Mouse (Mus musculus) heart, embryonic 12.5 days (tissue): ENCODE data around the gene Fndc8. TPM values are rescaled to one million over a fixed set of nuclear protein-coding genes. Genes with fewer than 3 reads are reported as not detected.

Experiments used
- ATAC-seq: fragments of 200-750 bp; cut with Nextera tagmentation; 2 replicates; pipeline ENCODE4 v1.8.0; 2017; ENCODE audit warnings: moderate TSS enrichment, moderate library complexity; ENCODE audit not compliant: insufficient number of reproducible peaks, low FRiP score
- H3K27ac ChIP-seq: fragments of 300-500 bp; sonication (generic); 2 replicates; pipeline ENCODE4 v1.5.1; 2016; ENCODE audit warnings: mild to moderate bottlenecking, moderate library complexity; ENCODE audit not compliant: poor library complexity, severe bottlenecking
- H3K27me3 ChIP-seq: fragments of 300-500 bp; sonication (generic); replicated peaks from 2 replicates; pipeline ENCODE4 v1.6.1; 2016; ENCODE audit warnings: mild to moderate bottlenecking, moderate library complexity
- H3K36me3 ChIP-seq: fragments of 300-500 bp; sonication (generic); 2 replicates; pipeline ENCODE4 v1.6.1; 2016; ENCODE audit warnings: mild to moderate bottlenecking, moderate library complexity
- H3K4me1 ChIP-seq: fragments of 300-500 bp; sonication (generic); replicated peaks from 2 replicates; pipeline ENCODE4 v1.6.1; 2016; ENCODE audit warnings: mild to moderate bottlenecking
- H3K4me2 ChIP-seq: fragments of 300-500 bp; sonication (generic); 2 replicates; pipeline ENCODE4 v1.6.1; 2016; ENCODE audit warnings: mild to moderate bottlenecking, moderate library complexity
- H3K4me3 ChIP-seq: fragments of 300-500 bp; sonication (generic); 2 replicates; pipeline ENCODE4 v1.5.1; 2016; ENCODE audit warnings: mild to moderate bottlenecking
- H3K9ac ChIP-seq: fragments of 300-500 bp; sonication (generic); 2 replicates; pipeline ENCODE4 v1.6.1; 2016; ENCODE audit warnings: mild to moderate bottlenecking, moderate library complexity
- H3K9me3 ChIP-seq: fragments of 300-500 bp; sonication (generic); replicated peaks from 2 replicates; pipeline ENCODE4 v1.6.1; 2016; ENCODE audit warnings: mild to moderate bottlenecking, moderate library complexity
- WGBS: fragments of 180-500 bp; shearing (Covaris S2); methylation state at CpG from one replicate; pipeline ENCODE4 v1.1.7; 2016; 5-methylcytosine and 5-hydroxymethylcytosine counted together
- polyA plus RNA-seq: library from polyadenylated mRNA; unstranded; fragments of >200 nt; fragmentation: Nextera tagmentation; extraction: Ambion mirVana; gene quantifications from 2 replicates; pipeline ENCODE4 v1.2.1, GENCODE M21; 2016

The Fndc8 gene
- polyA plus RNA-seq, 1 experiment from 2014 or later: 0.10 TPM

- Histone ChIP-seq H3K36me3 (peaks cover 53% of the 10 kb centered on the region), H3K27me3 (no peaks in the 10 kb centered on the region), H3K4me3 (no peak overlapping the region), H3K9me3 (no peaks in the 10 kb centered on the region), H3K4me1 (peaks cover 13% of the 10 kb centered on the region), H3K9ac (no peak overlapping the region), H3K4me2 (no peak overlapping the region), H3K27ac (no peak overlapping the region)
- WGBS: 64% methylated on average over 6 of the region's 6 CpGs
- ATAC-seq: no peak
These were observed 51.4 kb downstream of the Fndc8 start for GRCm38 (mm10) chr11:82943336-82943735.

- H3K36me3 ChIP-seq: peaks cover 30% of the 10 kb centered on the region
- WGBS: 16% methylated on average over 2 of the region's 2 CpGs
These were observed 53.7 kb downstream of the Fndc8 start for GRCm38 (mm10) chr11:82945636-82946035.

GRCm38 (mm10) chr11:82947457-82947856 is 55.5 kb downstream of the Fndc8 start:
- 59% methylated on average over 4 of the region's 4 CpGs for WGBS
- Histone ChIP-seq H3K4me2 (no peak overlapping the region), H3K9ac (no peak overlapping the region), H3K4me3 (no peak overlapping the region), H3K27me3 (0 out of 2 replicates have a peak, but pooled peaks cover 6% of the 10 kb centered on the region), H3K9me3 (no peaks in the 10 kb centered on the region), H3K4me1 (peaks cover 27% of the 10 kb centered on the region), H3K27ac (no peak overlapping the region), H3K36me3 (peaks cover 14% of the 10 kb centered on the region)
- no peak for ATAC-seq

More at GRCm38 (mm10) chr11:82945636-82946035, 53.7 kb downstream of the Fndc8 start:
- H3K27me3 ChIP-seq: no peaks in the 10 kb centered on the region
- H3K9me3 ChIP-seq: no peaks in the 10 kb centered on the region
- H3K4me1 ChIP-seq: peaks cover 13% of the 10 kb centered on the region
- H3K9ac ChIP-seq: no peak overlapping the region
- no peak overlapping the region for H3K27ac ChIP-seq
- no peak for ATAC-seq
- H3K4me3 ChIP-seq: no peak overlapping the region
- H3K4me2 ChIP-seq: no peak overlapping the region

GRCm38 (mm10) chr11:82949036-82949435 is 57.1 kb downstream of the Fndc8 start:
- no peak overlapping the region for H3K4me2 ChIP-seq
- peaks cover 28% of the 10 kb centered on the region for H3K4me1 ChIP-seq
- no peak for ATAC-seq
- 68% methylated on average over 9 of the region's 9 CpGs for WGBS
- H3K9ac ChIP-seq: no peak overlapping the region
- 0 out of 2 replicates have a peak, but pooled peaks cover 2% of the 10 kb centered on the region for H3K36me3 ChIP-seq
- no peaks in the 10 kb centered on the region for H3K9me3 ChIP-seq
- H3K27ac ChIP-seq: no peak overlapping the region
- H3K27me3 ChIP-seq: peaks cover 18% of the 10 kb centered on the region; the same call in 1 of the 2 replicates
- no peak overlapping the region for H3K4me3 ChIP-seq

Other genes starting within 250 kb of the Fndc8 start
- gene Cct6b, start 127.8 kb upstream of the Fndc8 start, polyA plus RNA-seq: 0.13 TPM in 1 of 2 replicates, not detected in the other
- gene Zfp830, start 127.8 kb upstream of the Fndc8 start, polyA plus RNA-seq: 31.2 and 31.8 TPM in 2 replicates
- gene Lig3, start 111.0 kb upstream of the Fndc8 start, polyA plus RNA-seq: 29.0 and 37.4 TPM in 2 replicates
- 6.7 and 6.8 TPM in 2 replicates for gene Rffl, start 20.9 kb upstream of the Fndc8 start, polyA plus RNA-seq
- 13.0 and 14.6 TPM in 2 replicates for gene Rad51d, start 1.5 kb upstream of the Fndc8 start, polyA plus RNA-seq
- gene Nle1, start 16.3 kb downstream of the Fndc8 start, polyA plus RNA-seq: 20.0 and 22.0 TPM in 2 replicates
- gene Unc45b, start 18.4 kb downstream of the Fndc8 start, polyA plus RNA-seq: 199 and 203 TPM in 2 replicates
- 2.5 and 2.7 TPM in 2 replicates for gene Slfn5, start 59.2 kb downstream of the Fndc8 start, polyA plus RNA-seq
- gene Slfn9, start 99.7 kb downstream of the Fndc8 start, polyA plus RNA-seq: 19.9 and 20.3 TPM in 2 replicates
- gene Slfn8, start 128.7 kb downstream of the Fndc8 start, polyA plus RNA-seq: 0.26 and 0.36 TPM in 2 replicates
- gene Slfn2, start 173.0 kb downstream of the Fndc8 start, polyA plus RNA-seq: 2.6 and 3.4 TPM in 2 replicates
- gene Slfn1, start 224.7 kb downstream of the Fndc8 start, polyA plus RNA-seq: not detected in 2 replicates